Mouse (Mus musculus): ENCODE results near the gene Ephx3. TPM values are rescaled to one million over a fixed set of nuclear protein-coding genes. Genes with fewer than 3 reads are reported as not detected.
A peak's percentile ranks its signal among the peaks of the same experiment; 100 is the strongest.

Gene Ephx3
- total RNA-seq, 2 experiments from 2014 or later: 0.19 TPM; not detected in 1

GRCm38 (mm10) chr17:32176919-32177318, 12.4 kb downstream of the Ephx3 start:
- DNase-seq (ENCODE audit: low spot score in 2 of 2): no peak

GRCm38 (mm10) chr17:32173166-32173565, 16.2 kb downstream of the Ephx3 start:
- DNase-seq (ENCODE audit: low spot score in 2 of 2): peak in 1 of 2 experiments; percentile 44

GRCm38 (mm10) chr17:32172485-32172884, 16.9 kb downstream of the Ephx3 start:
- DNase-seq (ENCODE audit: low spot score in 2 of 2): no peak

DNA sequence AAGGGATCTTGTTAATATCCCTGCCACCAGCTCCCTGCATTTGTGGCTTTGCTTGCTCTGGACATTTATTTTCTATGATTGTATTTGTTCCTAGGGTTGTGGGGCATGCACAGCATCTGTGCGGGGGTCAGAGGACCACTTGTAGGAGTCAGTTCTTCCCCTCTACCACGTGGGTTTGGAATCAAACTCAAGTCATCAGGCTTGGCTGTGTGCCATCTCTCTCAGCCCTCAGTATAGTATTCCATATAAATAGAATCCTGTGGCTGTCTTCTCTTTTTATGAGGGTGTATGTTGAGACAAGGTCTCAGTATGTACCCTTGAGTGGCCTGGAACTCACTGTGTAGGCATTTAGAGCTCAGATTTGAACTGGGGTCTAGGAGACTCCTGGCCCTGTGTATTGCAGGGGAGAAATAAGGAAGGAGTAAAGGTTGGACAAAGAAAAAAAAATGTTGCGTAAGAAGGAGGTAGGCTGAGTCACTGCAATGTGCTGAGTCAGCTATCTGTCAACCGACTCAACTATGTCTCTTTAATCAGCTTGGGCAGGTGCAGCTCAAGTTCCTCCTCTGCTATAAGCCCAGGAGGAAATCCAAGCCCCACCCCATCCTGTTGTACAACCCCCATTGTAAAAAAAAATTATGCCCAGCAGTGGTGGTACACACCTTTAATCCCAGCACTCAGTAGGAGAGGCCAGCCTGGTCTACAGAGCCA, 19.7 kb downstream of the Ephx3 start:
- no peak for DNase-seq (ENCODE audit: low spot score in 2 of 2)

DNA sequence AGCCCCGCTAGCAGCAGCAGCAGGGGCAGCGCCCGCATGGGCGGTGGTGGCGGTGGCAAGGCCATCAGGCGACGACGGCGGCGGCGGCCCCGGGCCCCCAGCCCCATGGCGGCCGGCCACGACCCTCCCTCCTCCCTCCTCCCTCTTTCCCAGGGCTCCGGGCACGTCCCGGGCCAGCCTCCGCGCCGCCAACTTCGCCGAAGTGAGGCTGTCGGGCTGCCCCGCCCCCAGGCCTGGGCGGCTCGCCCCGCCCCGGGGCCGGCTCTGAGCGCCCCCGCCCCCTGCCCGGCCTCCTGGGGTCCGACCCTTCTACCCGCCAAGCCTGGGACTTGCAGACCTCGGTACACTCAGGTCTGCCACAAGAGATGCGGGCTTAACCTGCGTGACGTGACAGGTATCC, 22.7 kb downstream of the Ephx3 start, which contains the start of gene Notch3:
Notch3 (minus strand) TSS at position 166 of the 400 bp plus-strand sequence.
- peak; percentile 24 to 48 for DNase-seq (ENCODE audit: low spot score in 2 of 2)

DNA sequence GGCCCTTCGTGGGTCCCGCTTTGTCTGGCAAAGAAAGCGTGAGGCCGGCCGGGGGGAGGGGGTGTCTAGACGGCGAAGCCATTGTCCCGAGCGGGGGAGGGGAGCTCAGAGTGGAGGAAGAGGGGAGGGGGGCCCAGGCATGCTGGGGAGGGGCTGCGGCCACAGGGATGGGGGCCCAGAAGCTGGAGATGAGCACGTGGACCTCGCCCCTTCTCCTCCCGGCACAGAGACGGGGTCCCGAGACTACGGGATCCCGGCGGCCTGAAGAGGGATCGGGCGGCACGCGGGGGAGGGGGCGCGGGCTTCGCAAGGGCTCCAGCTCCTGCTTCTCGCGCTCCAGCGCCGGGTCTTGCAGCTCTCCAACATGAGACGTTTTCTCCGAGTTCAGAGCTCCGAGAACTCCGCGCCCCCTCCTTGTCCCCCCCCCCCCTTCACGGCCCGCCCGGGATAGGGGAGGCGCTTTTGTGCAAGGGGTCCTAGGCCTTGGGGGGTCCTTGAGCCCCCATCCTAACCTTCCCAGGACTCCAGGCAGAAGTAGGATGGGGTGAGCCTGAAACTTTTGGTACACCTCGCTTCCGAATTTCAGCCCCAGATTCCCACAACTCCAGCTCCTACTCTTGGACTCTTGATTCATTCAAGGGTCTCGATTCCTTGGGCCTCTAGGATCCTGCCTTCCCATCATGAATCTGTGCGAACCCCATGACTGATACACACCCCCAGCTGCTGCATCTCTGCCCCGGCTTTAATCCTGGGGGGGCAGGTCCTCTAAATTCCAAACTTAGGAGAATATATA, 23.4 kb downstream of the Ephx3 start:
- DNase-seq (ENCODE audit: low spot score in 2 of 2): peak in 1 of 2 experiments; percentile 37

DNA sequence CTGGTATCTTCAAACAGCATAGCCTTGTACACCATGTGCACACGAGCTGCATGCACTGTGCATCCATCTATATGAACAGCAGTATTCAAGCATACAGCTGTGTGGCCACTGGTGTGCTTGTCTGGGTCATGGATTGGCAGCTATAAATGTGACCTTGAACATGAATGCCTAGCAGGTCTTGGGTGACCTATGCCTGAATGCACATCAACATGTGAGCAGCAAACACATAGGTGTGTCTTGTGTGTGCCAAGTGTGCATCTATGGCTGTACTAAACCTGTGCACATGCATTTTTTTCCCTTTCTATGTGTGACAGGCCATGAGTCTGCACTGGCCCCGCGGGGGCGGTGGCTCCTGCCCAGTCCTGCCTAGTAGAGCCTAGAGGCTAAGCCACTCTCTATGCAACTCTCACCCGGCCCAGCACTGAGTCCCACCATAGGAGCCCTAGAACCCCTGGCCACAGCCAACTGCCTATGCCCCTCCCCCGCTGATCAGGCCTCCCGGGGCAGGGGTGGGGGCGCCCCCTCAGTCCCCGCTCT, 24.0 kb downstream of the Ephx3 start:
- no peak for DNase-seq (ENCODE audit: low spot score in 2 of 2)

- DNase-seq (ENCODE audit: low spot score in 2 of 2): no peak
Measured at GRCm38 (mm10) chr17:32164780-32165179, 24.6 kb downstream of the Ephx3 start.

- DNase-seq (ENCODE audit: low spot score in 2 of 2): no peak
Measured at GRCm38 (mm10) chr17:32163910-32164650, 25.3 kb downstream of the Ephx3 start.

- DNase-seq (ENCODE audit: low spot score in 2 of 2): peak; percentile 49 to 71
Measured at GRCm38 (mm10) chr17:32162112-32162850, 27.1 kb downstream of the Ephx3 start.

GRCm38 (mm10) chr17:32160882-32161281, 28.5 kb downstream of the Ephx3 start:
- no peak for DNase-seq (ENCODE audit: low spot score in 2 of 2)

GRCm38 (mm10) chr17:32158841-32159240, 30.5 kb downstream of the Ephx3 start:
- DNase-seq (ENCODE audit: low spot score in 2 of 2): no peak

DNA sequence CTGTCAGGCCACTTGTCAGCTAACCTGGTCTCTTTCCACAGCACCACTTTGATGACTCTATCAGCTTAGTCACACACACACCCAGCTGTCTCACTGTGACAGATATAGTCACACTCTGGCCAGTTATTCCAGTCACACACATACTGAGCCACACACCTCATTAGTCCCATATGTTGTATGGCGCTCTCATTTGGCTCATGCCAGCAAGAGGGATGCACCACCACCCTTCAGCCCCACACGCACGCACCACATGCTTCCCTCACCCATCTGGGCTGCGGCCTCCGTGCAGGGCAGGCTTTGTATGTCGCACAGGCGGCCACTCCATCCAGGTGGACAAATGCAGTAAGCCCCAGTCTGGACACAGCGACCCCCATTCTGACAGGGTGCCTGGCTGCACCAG, 42.6 kb downstream of the Ephx3 start:
- no peak for DNase-seq (ENCODE audit: low spot score in 2 of 2)

GRCm38 (mm10) chr17:32142907-32143854, 46.2 kb downstream of the Ephx3 start:
- DNase-seq (ENCODE audit: low spot score in 2 of 2): peak; percentile 83 to 88

GRCm38 (mm10) chr17:32142234-32142633, 47.1 kb downstream of the Ephx3 start:
- no peak for DNase-seq (ENCODE audit: low spot score in 2 of 2)

All from adrenal gland, adult 18-20 months (tissue).